Mouse (Mus musculus): ENCODE results near the gene Lrit2. TPM values are rescaled to one million over a fixed set of nuclear protein-coding genes. Genes with fewer than 3 reads are reported as not detected.

Lrit2 gene
- not detected in 2 replicates for total RNA-seq (2012; rRNA removed)
- not detected for polyA plus RNA-seq (2012; ENCODE audit: insufficient read depth in 1 of 2, insufficient read length in 2 of 2, low read depth in 1 of 2, low replicate concordance in 2 of 2, missing spikeins in 1 of 2)

- no peaks in the 10 kb centered on the region for H3K36me3 ChIP-seq (ENCODE audit: control insufficient read depth in 1 of 2, insufficient read depth in 2 of 2, low read length in 2 of 2)
- TF ChIP-seq CHD1 (IDR thresholded peaks at IDR 0.05; ENCODE audit: low read depth, low read length) (no peak), GABPA (IDR thresholded peaks at IDR 0.05; ENCODE audit: low read depth, low read length) (no peak), ELF1 (IDR thresholded peaks at IDR 0.05; ENCODE audit: low read depth, low read length) (no peak), MAX (IDR thresholded peaks at IDR 0.05; ENCODE audit: low read length) (no peak), ZNF384 (IDR thresholded peaks at IDR 0.05; ENCODE audit: low read depth, low read length) (no peak), ETS1 (IDR thresholded peaks at IDR 0.05; ENCODE audit: low read depth, low read length) (no peak), MYB (IDR thresholded peaks at IDR 0.05; ENCODE audit: low read depth, low read length) (no peak)
- H3K9ac ChIP-seq (ENCODE audit: control insufficient read depth, low read depth, low read length, poor library complexity, severe bottlenecking), result no peak within 1 kb of the TSS
- no peak for DNase-seq (ENCODE audit: low read depth, low spot score)
- no peaks in the 10 kb centered on the region for H3K79me2 ChIP-seq (ENCODE audit: control insufficient read depth, insufficient read depth, low read length, poor library complexity)
- H3K27me3 ChIP-seq (ENCODE audit: control insufficient read depth in 1 of 2, insufficient read depth in 2 of 2, low read length in 2 of 2), result no peaks in the 10 kb centered on the region; a peak in 1 of 4 replicates
- no peaks in the 10 kb centered on the region for H3K4me1 ChIP-seq (ENCODE audit: control insufficient read depth in 1 of 2, insufficient read depth in 2 of 2, low read length in 2 of 2)
- H3K9me3 ChIP-seq (replicated peaks; ENCODE audit: insufficient read depth, low read length), result no peaks in the 10 kb centered on the region
- H3K4me3 ChIP-seq (ENCODE audit: control insufficient read depth in 1 of 2, insufficient read depth in 1 of 2, low read depth in 2 of 2, low read length in 2 of 2), result no peak within 1 kb of the TSS
- no peak within 1 kb of the TSS for H3K27ac ChIP-seq (ENCODE audit: control insufficient read depth, low read depth, low read length)
These were observed at the start of gene Lrit2 for GRCm38 (mm10) chr14:37067629-37068028. TSS of gene Lrit2 (plus strand) at chr14:37067929.

- no peaks in the 10 kb centered on the region for H3K36me3 ChIP-seq (ENCODE audit: control insufficient read depth in 1 of 2, insufficient read depth in 2 of 2, low read length in 2 of 2)
- H3K27ac ChIP-seq (ENCODE audit: control insufficient read depth, low read depth, low read length), result no peak overlapping the region
- no peaks in the 10 kb centered on the region for H3K4me1 ChIP-seq (ENCODE audit: control insufficient read depth in 1 of 2, insufficient read depth in 2 of 2, low read length in 2 of 2)
- no peak for TF ChIP-seq ZMIZ1 (IDR thresholded peaks at IDR 0.05; ENCODE audit: low read depth, low read length)
- no peak for TF ChIP-seq USF2 (IDR thresholded peaks at IDR 0.05; ENCODE audit: borderline replicate concordance in 1 of 2, insufficient read depth in 1 of 2, low read depth in 1 of 2, low read length in 2 of 2)
- TF ChIP-seq POLR2AphosphoS5 (IDR thresholded peaks at IDR 0.05; ENCODE audit: borderline replicate concordance, low read depth, low read length), result no peak
- no peak for TF ChIP-seq ETS1 (IDR thresholded peaks at IDR 0.05; ENCODE audit: low read depth, low read length)
- TF ChIP-seq TCF12 (IDR thresholded peaks at IDR 0.05; ENCODE audit: low read depth, low read length), result no peak
- no peak for TF ChIP-seq NELFE (IDR thresholded peaks at IDR 0.05; ENCODE audit: low read depth, low read length)
- TF ChIP-seq USF1 (IDR thresholded peaks at IDR 0.05; ENCODE audit: low read depth, low read length), result no peak
- TF ChIP-seq MYB (IDR thresholded peaks at IDR 0.05; ENCODE audit: low read depth, low read length), result no peak
- H3K4me3 ChIP-seq (ENCODE audit: control insufficient read depth in 1 of 2, insufficient read depth in 1 of 2, low read depth in 2 of 2, low read length in 2 of 2), result no peak overlapping the region
- no peak for DNase-seq (ENCODE audit: low read depth, low spot score)
- no peaks in the 10 kb centered on the region for H3K79me2 ChIP-seq (ENCODE audit: control insufficient read depth, insufficient read depth, low read length, poor library complexity)
- H3K27me3 ChIP-seq (ENCODE audit: control insufficient read depth in 1 of 2, insufficient read depth in 2 of 2, low read length in 2 of 2), result no peaks in the 10 kb centered on the region
- H3K9me3 ChIP-seq (replicated peaks; ENCODE audit: insufficient read depth, low read length), result no peaks in the 10 kb centered on the region
- no peak overlapping the region for H3K9ac ChIP-seq (ENCODE audit: control insufficient read depth, low read depth, low read length, poor library complexity, severe bottlenecking)
These were observed 40.3 kb upstream of the Lrit2 start for GRCm38 (mm10) chr14:37027248-37027933.

All from MEL (cell line).